Mouse (Mus musculus) MEL (cell line): ENCODE data around the gene Usp5.

Experiments
- BHLHE40 ChIP-seq: IDR thresholded peaks from 2 replicates; pipeline ENCODE4 v1.6.1; 2012; ENCODE audit warnings: low read depth, mild to moderate bottlenecking, inconsistent platforms, low read length, improper control_type of control experiment, borderline replicate concordance
- CHD1 ChIP-seq: IDR thresholded peaks from 2 replicates; pipeline ENCODE4 v1.6.1; 2012; ENCODE audit warnings: low read depth, mild to moderate bottlenecking, inconsistent platforms, low read length, improper control_type of control experiment
- CTCF ChIP-seq, 3 experiments: IDR thresholded peaks in 2 of 3; conservative IDR thresholded peaks in 1 of 3; 2 replicates each; pipeline ENCODE4 v1.5.1; 2011 to 2012; ENCODE audit warnings: low read length in 3 of 3, low read depth in 2 of 3, mild to moderate bottlenecking in 2 of 3, improper control_type of control experiment in 1 of 3, inconsistent platforms in 1 of 3, mixed read lengths in 1 of 3, moderate library complexity in 1 of 3; ENCODE audit not compliant: control insufficient read depth in 1 of 3, insufficient read depth in 1 of 3, poor library complexity in 1 of 3, severe bottlenecking in 1 of 3
- EP300 ChIP-seq, 2 experiments: IDR thresholded peaks; 2 replicates each; pipeline ENCODE4 v1.6.1; 2011; ENCODE audit warnings: improper control_type of control experiment in 2 of 2, low read length in 2 of 2, low read depth in 1 of 2, mild to moderate bottlenecking in 1 of 2
- ETS1 ChIP-seq: IDR thresholded peaks from 2 replicates; pipeline ENCODE4 v1.6.1; 2012; ENCODE audit warnings: low read depth, mild to moderate bottlenecking, inconsistent platforms, low read length, improper control_type of control experiment, moderate library complexity
- MAFK ChIP-seq: IDR thresholded peaks from 2 replicates; pipeline ENCODE4 v1.6.1; 2011; ENCODE audit warnings: low read depth, mild to moderate bottlenecking, low read length, improper control_type of control experiment, borderline replicate concordance
- POLR2AphosphoS2 ChIP-seq: IDR thresholded peaks from 2 replicates; pipeline ENCODE4 v1.6.1; 2011; ENCODE audit warnings: low read length, improper control_type of control experiment
- UBTF ChIP-seq: IDR thresholded peaks from 2 replicates; pipeline ENCODE4 v1.6.1; 2012; ENCODE audit warnings: low read depth, mild to moderate bottlenecking, inconsistent platforms, low read length, improper control_type of control experiment, moderate library complexity, borderline replicate concordance; ENCODE audit not compliant: insufficient read depth
- USF2 ChIP-seq, 2 experiments: IDR thresholded peaks; 2 replicates each; pipeline ENCODE4 v1.6.1; 2011 to 2012; ENCODE audit warnings: improper control_type of control experiment in 2 of 2, low read length in 2 of 2, borderline replicate concordance in 1 of 2, inconsistent platforms in 1 of 2, low read depth in 1 of 2, mild to moderate bottlenecking in 1 of 2; ENCODE audit not compliant: insufficient read depth in 1 of 2
- ZMIZ1 ChIP-seq: IDR thresholded peaks from 2 replicates; pipeline ENCODE4 v1.6.1; 2012; ENCODE audit warnings: low read depth, mild to moderate bottlenecking, inconsistent platforms, low read length, improper control_type of control experiment, moderate library complexity

DNA sequence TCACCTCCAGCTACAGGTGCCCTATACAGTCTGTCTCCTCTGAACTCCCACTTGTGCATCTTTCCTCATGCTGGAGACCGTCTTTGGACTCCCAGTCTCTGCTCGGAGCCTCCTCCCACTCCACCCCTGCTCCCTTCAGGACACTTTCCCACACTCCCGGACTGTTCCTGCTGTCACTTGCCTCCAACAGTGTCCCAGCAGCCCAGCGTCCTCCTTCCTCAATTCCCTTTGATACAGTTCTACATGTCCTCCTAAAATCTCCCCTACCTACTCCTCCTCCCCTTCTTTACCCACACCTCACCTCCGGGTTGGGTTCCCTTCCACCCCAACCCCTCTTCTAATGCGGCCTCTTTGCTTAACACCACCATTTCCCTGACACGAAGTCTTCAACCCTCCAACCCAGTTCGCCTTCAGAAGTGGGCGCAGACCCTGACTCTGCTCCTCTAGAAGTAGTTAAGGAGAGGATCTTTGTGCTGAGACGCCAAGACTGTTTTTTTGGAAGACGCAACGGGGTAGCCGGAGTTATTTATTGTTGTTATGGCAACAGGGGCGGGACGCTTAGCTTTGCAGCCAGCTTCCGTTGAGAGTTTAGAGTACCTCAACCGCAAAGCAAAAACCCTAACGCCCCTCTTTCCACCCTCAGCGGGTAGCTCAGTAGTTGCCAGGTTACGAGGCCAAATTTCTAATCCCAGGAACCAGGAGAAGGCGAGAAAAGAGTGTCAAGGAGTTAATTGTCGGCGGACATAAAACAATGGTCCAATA, 49.9 kb downstream of the Usp5 start, which contains the start of gene Lrrc23:
- TF ChIP-seq UBTF (no peak), ETS1 (no peak), CTCF (IDR thresholded peaks at IDR 0.05 in 2 of 3, conservative IDR thresholded peaks at IDR 0.05 in 1 of 3; ENCODE audit: control insufficient read depth in 1 of 3, insufficient read depth in 1 of 3, low read depth in 2 of 3, low read length in 3 of 3, poor library complexity in 1 of 3, severe bottlenecking in 1 of 3) (no peak), USF2 (IDR thresholded peaks at IDR 0.05; ENCODE audit: borderline replicate concordance in 1 of 2, insufficient read depth in 1 of 2, low read depth in 1 of 2, low read length in 2 of 2) (no peak), CHD1 (no peak), POLR2AphosphoS2 (no peak), ZMIZ1 (no peak), BHLHE40 (no peak), MAFK (no peak), EP300 (IDR thresholded peaks at IDR 0.05; ENCODE audit: low read depth in 1 of 2, low read length in 2 of 2) (no peak)
